Mouse (Mus musculus): ENCODE measurements around the gene Ndrg3. TPM values are rescaled to one million over a fixed set of nuclear protein-coding genes. Genes with fewer than 3 reads are reported as not detected.

Gene Ndrg3
- polyA plus RNA-seq (2015; fragmentation: Nextera tagmentation; extraction: Ambion mirVana), result 20.1 and 20.9 TPM in 2 replicates

DNA sequence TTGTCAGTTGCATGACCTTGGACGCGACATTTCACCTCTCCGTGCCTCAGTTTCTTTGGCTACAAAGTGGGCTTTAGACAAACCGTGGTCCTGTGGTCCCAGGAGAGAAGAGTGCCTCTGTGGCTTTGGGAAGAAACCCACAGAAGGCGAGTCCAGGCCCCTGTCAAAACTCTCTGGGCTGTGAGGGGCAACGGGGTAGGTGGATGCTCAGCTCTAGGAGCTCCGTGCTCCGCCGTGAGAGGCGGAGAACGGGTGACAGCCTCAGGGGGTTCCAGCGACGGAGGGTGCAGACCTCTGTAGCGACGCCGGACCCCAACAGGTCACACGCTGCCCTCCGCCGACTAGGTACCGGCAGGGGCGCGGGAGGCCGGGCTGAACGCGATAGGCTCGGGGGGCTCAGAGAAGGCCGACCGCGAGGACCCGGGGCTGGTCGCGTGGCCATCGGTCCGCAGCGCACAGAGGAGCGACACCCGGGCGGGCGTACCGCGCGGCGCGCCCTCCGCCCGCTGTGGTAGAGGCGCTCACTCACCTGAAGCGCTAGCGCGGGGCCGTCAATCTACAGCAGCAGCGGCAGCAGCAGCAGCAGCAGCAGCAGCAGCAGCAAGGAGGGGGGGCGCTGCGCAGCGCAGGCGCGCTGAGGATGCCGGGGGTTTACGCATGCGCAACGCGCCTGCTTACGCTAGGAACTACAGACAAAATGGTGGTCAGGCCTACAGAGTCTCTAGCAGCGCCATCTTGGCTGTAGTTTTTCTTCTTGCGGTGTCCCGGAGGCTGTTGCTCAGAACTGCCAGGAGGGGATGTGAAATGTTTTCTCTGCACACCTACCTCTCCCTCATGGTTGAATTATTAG is at the start of gene Ndrg3:
Gene Ndrg3, minus strand, starts transcription at position 587 of the 850 bp plus-strand sequence.

DNA sequence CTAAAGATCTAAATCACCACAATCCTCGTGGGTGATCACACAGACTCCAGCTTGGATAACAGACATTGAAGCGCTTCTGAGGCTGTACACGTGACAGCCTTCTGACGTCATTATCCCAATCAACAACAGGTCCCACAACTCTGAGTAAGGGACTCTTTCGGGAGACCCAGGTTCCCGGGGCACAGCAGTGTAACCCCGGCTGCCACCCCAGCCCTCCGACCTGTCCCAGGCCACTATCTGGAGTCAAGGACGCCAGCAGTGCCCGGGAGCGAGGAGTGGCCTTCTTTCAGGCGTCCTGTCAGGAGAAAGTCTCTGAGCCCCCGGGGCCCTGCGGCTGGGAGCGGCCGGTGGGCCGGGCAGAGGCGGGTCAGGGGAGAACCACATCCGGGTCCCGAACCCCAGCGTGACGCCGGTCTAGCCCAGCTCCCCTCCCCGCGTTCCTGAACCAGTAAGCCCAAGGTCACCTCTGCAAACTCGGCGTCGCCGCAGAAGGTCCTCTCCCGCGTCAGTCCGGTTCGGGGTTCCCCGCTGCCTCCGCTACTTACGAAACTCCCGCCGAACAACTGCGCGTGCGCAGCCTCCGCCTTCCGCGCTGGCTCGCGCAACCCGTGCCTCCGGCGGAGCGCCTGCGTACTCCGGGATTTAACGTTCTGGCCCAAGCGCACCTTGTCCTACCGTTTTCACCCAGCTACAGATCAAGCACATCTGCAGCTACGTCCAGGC is 14.8 kb upstream of the Ndrg3 start, which contains the start of gene Dsn1:
Gene Dsn1, minus strand, starts transcription at position 644 of the 723 bp plus-strand sequence.

DNA sequence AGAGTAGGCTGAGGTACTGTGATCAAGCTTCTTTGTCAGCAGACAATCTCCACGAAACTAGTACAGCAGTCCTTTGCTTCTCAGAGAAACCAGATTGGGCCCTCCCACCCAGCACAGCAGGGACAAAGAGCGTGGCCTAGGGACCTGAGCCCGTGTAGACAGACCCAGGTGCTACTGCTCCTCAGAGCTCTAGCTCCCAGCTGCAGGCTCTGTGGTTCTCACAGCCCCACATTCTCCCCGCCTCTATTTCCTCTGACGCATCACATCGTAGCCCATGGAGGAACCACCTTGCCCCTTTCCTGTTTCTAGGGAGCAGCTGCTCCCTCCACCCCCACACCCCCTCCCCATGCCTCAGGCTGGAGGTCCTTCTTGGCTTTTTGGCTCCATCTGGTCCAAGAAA is 104.8 kb downstream of the Ndrg3 start, which contains the start of gene Sla2:
Gene Sla2, minus strand, starts transcription at position 176 of the 400 bp plus-strand sequence.

Other genes starting within 250 kb of the Ndrg3 start
- 8,101 and 8,339 TPM in 2 replicates for gene Myl9, start 216.6 kb downstream of the Ndrg3 start, polyA plus RNA-seq (2015; fragmentation: Nextera tagmentation; extraction: Ambion mirVana)
- 9.8 and 10.8 TPM in 2 replicates for gene Tgif2, start 152.0 kb downstream of the Ndrg3 start, polyA plus RNA-seq (2015; fragmentation: Nextera tagmentation; extraction: Ambion mirVana)
- 3.1 and 3.8 TPM in 2 replicates for gene 4930518I15Rik, start 134.1 kb downstream of the Ndrg3 start, polyA plus RNA-seq (2015; fragmentation: Nextera tagmentation; extraction: Ambion mirVana)
- 202 and 206 TPM in 2 replicates for gene Rab5if, start 128.9 kb downstream of the Ndrg3 start, polyA plus RNA-seq (2015; fragmentation: Nextera tagmentation; extraction: Ambion mirVana)
- gene Sla2, start 104.9 kb downstream of the Ndrg3 start, polyA plus RNA-seq (2015; fragmentation: Nextera tagmentation; extraction: Ambion mirVana), result 0.08 and 0.22 TPM in 2 replicates
- 11.0 and 13.2 TPM in 2 replicates for gene Dsn1, start 15.1 kb upstream of the Ndrg3 start, polyA plus RNA-seq (2015; fragmentation: Nextera tagmentation; extraction: Ambion mirVana)
- gene Soga1, start 87.2 kb upstream of the Ndrg3 start, polyA plus RNA-seq (2015; fragmentation: Nextera tagmentation; extraction: Ambion mirVana), result 2.3 and 2.4 TPM in 2 replicates
- gene Tldc2, start 95.0 kb upstream of the Ndrg3 start, polyA plus RNA-seq (2015; fragmentation: Nextera tagmentation; extraction: Ambion mirVana), result not detected in 2 replicates
- 20.3 and 22.1 TPM in 2 replicates for gene Samhd1, start 143.2 kb upstream of the Ndrg3 start, polyA plus RNA-seq (2015; fragmentation: Nextera tagmentation; extraction: Ambion mirVana)
- 9.2 and 13.2 TPM in 2 replicates for gene Rbl1, start 212.5 kb upstream of the Ndrg3 start, polyA plus RNA-seq (2015; fragmentation: Nextera tagmentation; extraction: Ambion mirVana)

Data from urinary bladder, postnatal 0 days (tissue).